Mouse (Mus musculus): Measurements from ENCODE around the gene Abcc10.

DNA sequence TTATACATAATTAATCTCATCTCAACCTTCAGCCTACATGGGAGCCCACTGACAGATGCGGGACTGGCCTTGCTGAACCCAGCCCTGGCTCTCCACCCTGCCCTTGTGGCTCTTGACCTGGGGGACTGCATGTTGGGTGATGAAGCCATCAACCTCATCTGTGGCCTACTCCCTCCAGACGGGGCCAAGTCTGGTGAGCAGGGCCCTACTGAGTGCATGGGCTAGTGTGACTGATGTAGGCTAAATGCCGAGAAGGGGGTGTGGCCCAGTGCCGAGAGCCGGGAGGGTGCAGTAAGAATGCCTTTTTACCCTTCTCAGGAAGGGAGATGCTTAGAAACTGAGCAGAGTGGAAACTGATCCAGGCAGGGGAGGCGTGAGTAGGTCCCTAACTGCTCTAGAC lies 73.0 kb downstream of the Abcc10 start:
- TF ChIP-seq CTCF (IDR thresholded peaks at IDR 0.05), result no peak
- TF ChIP-seq EP300 (IDR thresholded peaks at IDR 0.05), result no peak

Data from lung, postnatal 0 days (tissue).